Mouse (Mus musculus) heart, embryonic 13.5 days (tissue): ENCODE measurements around the gene Apol10a. TPM values are rescaled to one million over a fixed set of nuclear protein-coding genes. Genes with fewer than 3 reads are reported as not detected.
"Not testable (repeated sequence)": the region's sequence is repeated elsewhere in the genome, so short reads cannot be mapped to it uniquely, and the experiment has no call there.

Experiments used
- ATAC-seq: fragments of 200-750 bp; cut with Nextera tagmentation; 2 replicates; pipeline ENCODE4 v1.8.0; 2017; ENCODE audit warnings: moderate TSS enrichment; ENCODE audit not compliant: insufficient number of reproducible peaks, low FRiP score, low TSS enrichment; ENCODE audit errors: extremely low read depth
- H3K27ac ChIP-seq: fragments of 300-500 bp; sonication (generic); replicated peaks from 2 replicates; pipeline ENCODE4 v1.5.1; 2015; ENCODE audit warnings: moderate library complexity, mild to moderate bottlenecking, inconsistent platforms
- H3K27me3 ChIP-seq: fragments of 300-500 bp; sonication (generic); replicated peaks from 2 replicates; pipeline ENCODE4 v1.6.1; 2015; ENCODE audit warnings: mild to moderate bottlenecking, inconsistent platforms
- H3K36me3 ChIP-seq: fragments of 300-500 bp; sonication (generic); 2 replicates; pipeline ENCODE4 v1.6.1; 2015; ENCODE audit warnings: mild to moderate bottlenecking, inconsistent platforms
- H3K4me1 ChIP-seq: fragments of 300-500 bp; sonication (generic); 2 replicates; pipeline ENCODE4 v1.6.1; 2015; ENCODE audit warnings: inconsistent platforms
- H3K4me2 ChIP-seq: fragments of 300-500 bp; sonication (generic); 2 replicates; pipeline ENCODE4 v1.6.1; 2015; ENCODE audit warnings: inconsistent platforms, mild to moderate bottlenecking, moderate library complexity
- H3K4me3 ChIP-seq: fragments of 300-500 bp; sonication (generic); 2 replicates; pipeline ENCODE4 v1.5.1; 2015; ENCODE audit warnings: moderate library complexity, mild to moderate bottlenecking, inconsistent platforms
- H3K9ac ChIP-seq: fragments of 300-500 bp; sonication (generic); 2 replicates; pipeline ENCODE4 v1.6.1; 2015; ENCODE audit warnings: inconsistent platforms, mild to moderate bottlenecking, moderate library complexity
- H3K9me3 ChIP-seq: fragments of 300-500 bp; sonication (generic); 2 replicates; pipeline ENCODE4 v1.6.1; 2016; ENCODE audit warnings: inconsistent platforms
- WGBS: fragments of 180-500 bp; shearing (Covaris S2); methylation state at CpG from one replicate; pipeline ENCODE4 v1.1.7; 2015; ENCODE audit warnings: mixed read lengths; 5-methylcytosine and 5-hydroxymethylcytosine counted together
- polyA plus RNA-seq: library from polyadenylated mRNA; unstranded; fragments of >200 nt; fragmentation: Nextera tagmentation; extraction: Ambion mirVana; gene quantifications from 2 replicates; pipeline ENCODE4 v1.2.1, GENCODE M21; 2015

The Apol10a gene
- polyA plus RNA-seq, 1 experiment from 2014 or later = not detected

DNA sequence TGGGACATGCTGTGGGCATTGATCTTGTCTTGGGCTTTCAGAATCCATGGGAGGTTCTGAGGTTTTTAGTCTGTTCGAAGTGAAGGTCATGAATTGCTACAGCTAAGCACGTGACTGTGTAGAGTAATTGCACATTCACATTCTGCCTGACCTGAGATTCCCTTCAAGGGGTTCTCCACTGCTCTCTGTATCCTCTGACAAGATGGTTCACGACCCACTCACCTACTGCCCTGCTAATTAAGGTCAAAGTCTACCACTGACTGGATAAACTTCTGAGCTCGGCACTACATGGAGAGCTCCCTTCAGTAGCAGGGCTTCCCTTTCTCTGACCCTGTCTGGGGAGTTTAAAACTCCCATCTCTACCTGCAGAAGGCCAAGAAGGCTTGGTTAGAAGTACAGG is 43.7 kb downstream of the Apol10a start:
- H3K27me3 ChIP-seq, H3K4me1 ChIP-seq, H3K9me3 ChIP-seq, ATAC-seq, H3K27ac ChIP-seq, H3K4me3 ChIP-seq, H3K36me3 ChIP-seq, H3K9ac ChIP-seq, H3K4me2 ChIP-seq: not testable (repeated sequence)
- WGBS = 70% methylated on average over 4 of the region's 4 CpGs

DNA sequence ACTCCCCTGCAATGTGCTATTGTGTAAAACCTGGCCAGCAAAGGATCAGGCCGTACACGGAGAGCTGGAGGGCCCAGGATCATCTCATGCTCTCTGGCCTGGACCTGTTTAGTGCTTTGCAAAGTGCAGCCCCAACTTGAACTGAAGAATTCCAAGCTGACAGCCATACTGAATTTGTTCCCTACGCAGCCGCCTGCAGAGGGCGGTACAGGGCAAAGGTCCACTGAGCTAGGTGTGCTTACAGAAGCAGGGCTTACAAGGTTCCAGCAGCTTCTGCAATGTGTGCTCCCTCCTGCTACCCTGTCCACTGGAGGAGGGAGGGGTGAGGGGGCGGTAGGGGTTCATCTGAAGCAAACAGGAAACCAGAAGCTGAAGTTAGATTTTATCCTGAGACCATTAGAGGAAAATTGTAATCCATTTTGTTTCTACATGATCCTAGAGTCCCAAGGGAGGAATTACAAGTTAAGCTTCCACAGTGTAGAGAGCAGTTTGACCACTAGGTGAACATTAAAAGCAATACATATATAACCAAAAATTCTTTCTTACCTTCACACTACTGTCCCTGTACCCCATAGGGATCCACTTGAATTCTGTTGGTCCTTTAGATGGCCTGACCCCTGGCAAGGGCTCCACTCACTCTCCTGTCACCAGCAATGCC is 46.5 kb downstream of the Apol10a start:
- not testable (repeated sequence) for H3K9me3 ChIP-seq, H3K4me2 ChIP-seq, H3K9ac ChIP-seq, ATAC-seq, H3K27ac ChIP-seq, H3K36me3 ChIP-seq, H3K4me1 ChIP-seq, H3K4me3 ChIP-seq, H3K27me3 ChIP-seq
- 16% methylated on average over 6 of the region's 6 CpGs for WGBS

DNA sequence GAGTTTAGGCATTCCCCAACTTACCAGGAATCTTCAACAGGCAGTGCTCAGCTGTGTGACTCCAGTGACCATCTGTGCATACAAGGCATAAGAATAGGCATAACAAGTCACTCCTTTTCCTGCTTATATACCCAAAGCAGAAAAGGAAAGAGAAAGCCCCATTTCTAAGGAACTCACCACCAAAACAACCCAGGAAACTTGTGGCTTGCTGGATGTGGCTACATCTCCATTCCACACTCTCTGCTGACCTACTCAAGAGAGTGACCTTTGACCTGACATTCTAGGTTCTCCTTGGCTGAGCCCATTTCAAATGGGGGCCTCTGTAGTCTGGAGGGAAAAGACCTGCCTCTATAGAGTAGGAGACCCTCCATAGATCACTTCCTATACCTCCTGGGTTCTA is 56.4 kb downstream of the Apol10a start, which contains the start of gene Apol7c:
Gene Apol7c (minus strand): TSS at position 101 of the 400 bp plus-strand sequence.
- Histone ChIP-seq H3K27me3 (no peaks in the 10 kb centered on the region), H3K4me3 (no peak within 1 kb of the TSS), H3K9ac (no peak within 1 kb of the TSS), H3K4me2 (no peak within 1 kb of the TSS), H3K4me1 (no peaks in the 10 kb centered on the region), H3K27ac (no peak within 1 kb of the TSS), H3K36me3 (no peaks in the 10 kb centered on the region), H3K9me3 (no peaks in the 10 kb centered on the region)
- no peak for ATAC-seq

DNA sequence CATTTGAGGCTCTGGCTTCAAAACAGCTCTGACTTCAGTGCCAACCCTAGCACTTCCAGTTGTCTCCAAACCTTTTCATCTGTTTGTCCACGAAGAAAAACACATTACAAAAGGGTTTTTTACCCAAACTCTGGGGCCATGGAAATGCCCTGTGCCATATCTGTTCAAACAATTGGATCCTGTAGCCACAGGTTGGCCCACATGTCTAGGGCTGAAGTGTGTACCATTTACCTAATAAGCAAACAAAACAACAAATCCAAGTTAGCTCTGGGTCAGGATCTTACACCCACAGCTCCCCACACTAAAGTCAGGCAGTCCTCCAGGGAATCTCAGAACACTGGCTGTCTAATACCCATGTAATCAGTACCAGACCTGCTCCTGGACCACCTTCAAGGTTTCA is 62.4 kb downstream of the Apol10a start:
- H3K36me3 ChIP-seq, ATAC-seq: not testable (repeated sequence)
- 24% methylated on average over 1 of the region's 1 CpGs for WGBS

More for the DNA sequence above, 62.4 kb downstream of the Apol10a start:
- H3K9me3 ChIP-seq, H3K27ac ChIP-seq, H3K27me3 ChIP-seq, H3K4me1 ChIP-seq, H3K9ac ChIP-seq, H3K4me3 ChIP-seq, H3K4me2 ChIP-seq: not testable (repeated sequence)

Other genes starting within 250 kb of the Apol10a start
- gene Rbfox2, start 170.0 kb upstream of the Apol10a start, polyA plus RNA-seq = 64.8 and 69.1 TPM in 2 replicates
- 0.15 and 0.33 TPM in 2 replicates for gene Apol7a, start 77.9 kb upstream of the Apol10a start, polyA plus RNA-seq
- 0.60 and 0.96 TPM in 2 replicates for gene Apol9a, start 65.9 kb upstream of the Apol10a start, polyA plus RNA-seq
- gene Apol7b, start 29.6 kb upstream of the Apol10a start, polyA plus RNA-seq = not detected in 2 replicates
- not detected in 2 replicates for gene Apol11a, start 31.2 kb downstream of the Apol10a start, polyA plus RNA-seq
- 0.16 TPM in 1 of 2 replicates, not detected in the other for gene Apol7c, start 56.3 kb downstream of the Apol10a start, polyA plus RNA-seq
- not detected in 2 replicates for gene 1700025B11Rik, start 84.8 kb downstream of the Apol10a start, polyA plus RNA-seq
- gene Apol10b, start 119.1 kb downstream of the Apol10a start, polyA plus RNA-seq = not detected in 2 replicates
- gene Gm36245, start 122.2 kb downstream of the Apol10a start, polyA plus RNA-seq = not detected in 2 replicates
- 0.39 and 0.62 TPM in 2 replicates for gene Apol11b, start 166.2 kb downstream of the Apol10a start, polyA plus RNA-seq
- gene Apol7e, start 221.8 kb downstream of the Apol10a start, polyA plus RNA-seq = 0.08 TPM in 1 of 2 replicates, not detected in the other